Mouse (Mus musculus): ENCODE results near the gene Erc2. TPM values are rescaled to one million over a fixed set of nuclear protein-coding genes. Genes with fewer than 3 reads are reported as not detected.

Erc2 gene
- polyA plus RNA-seq, 1 experiment = 0.53 TPM

DNA sequence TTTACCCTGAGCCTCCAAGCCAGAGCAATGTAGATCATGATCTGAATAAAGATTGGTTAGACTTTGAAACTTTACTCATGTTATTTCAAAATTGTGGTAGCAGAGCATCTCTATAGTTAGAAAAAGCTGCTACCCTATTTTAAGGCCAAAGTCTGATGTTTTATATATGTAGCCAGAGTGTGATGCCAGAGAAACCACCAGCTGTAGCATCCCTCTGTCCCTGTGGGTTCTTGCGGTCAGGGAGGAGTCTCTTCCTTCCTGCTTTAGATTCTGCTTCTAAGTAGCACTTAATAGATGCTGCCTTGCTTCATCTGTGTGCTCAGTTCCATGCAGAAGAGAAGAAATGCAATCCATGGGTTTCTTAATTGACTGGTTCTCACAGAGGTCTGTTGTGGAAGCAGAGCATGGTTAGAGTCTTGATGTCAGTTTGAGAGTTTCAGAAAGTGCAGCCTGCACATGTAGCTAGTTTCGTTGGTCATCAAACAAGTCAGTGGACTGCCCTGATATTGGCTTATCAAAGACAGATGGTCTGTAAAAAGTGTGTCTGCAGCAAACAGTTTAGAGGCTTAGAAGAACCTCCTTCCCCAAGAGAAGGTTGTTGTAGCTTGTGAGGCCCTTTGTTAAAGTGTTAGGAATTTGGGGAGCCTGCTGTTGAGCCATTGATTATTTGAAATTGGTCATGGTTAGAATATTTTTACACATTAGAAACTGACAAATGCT is 156.9 kb downstream of the Erc2 start:
- Histone ChIP-seq H3K36me3 (ENCODE audit: control insufficient read depth, insufficient read depth) (no peaks in the 10 kb centered on the region), H3K4me3 (no peak overlapping the region), H3K27me3 (ENCODE audit: control insufficient read depth, insufficient read depth, insufficient read length) (no peaks in the 10 kb centered on the region), H3K4me2 (ENCODE audit: low read depth) (no peak overlapping the region), H3K79me2 (ENCODE audit: control insufficient read depth, insufficient read depth) (no peaks in the 10 kb centered on the region), H3ac (ENCODE audit: control insufficient read depth, insufficient read length) (no peak overlapping the region)
- TF ChIP-seq MAX (IDR thresholded peaks at IDR 0.05; ENCODE audit: low read depth) (no peak), POLR2AphosphoS2 (IDR thresholded peaks at IDR 0.05; ENCODE audit: insufficient read length, low read depth) (no peak), TCF12 (IDR thresholded peaks at IDR 0.05; ENCODE audit: insufficient read depth, poor library complexity, severe bottlenecking) (no peak), SRF (IDR thresholded peaks at IDR 0.05; ENCODE audit: control insufficient read depth, insufficient read length, low read depth) (no peak), MYOG (IDR thresholded peaks at IDR 0.05; ENCODE audit: control insufficient read depth in 1 of 3, insufficient read depth in 1 of 3, insufficient read length in 2 of 3, low read depth in 2 of 3) (no peak), REST (IDR thresholded peaks at IDR 0.05; ENCODE audit: insufficient read depth, insufficient read length) (no peak), TCF3 (IDR thresholded peaks at IDR 0.05; ENCODE audit: insufficient read length, low read depth) (no peak), USF1 (IDR thresholded peaks at IDR 0.05; ENCODE audit: low read depth) (no peak), CEBPB (IDR thresholded peaks at IDR 0.05; ENCODE audit: insufficient read depth, poor library complexity, severe bottlenecking) (no peak), POLR2A (IDR thresholded peaks at IDR 0.05; ENCODE audit: insufficient read length, low read depth) (no peak), MYOD1 (IDR thresholded peaks at IDR 0.05; ENCODE audit: control insufficient read depth in 1 of 3, insufficient read length in 2 of 3, low read depth in 2 of 3) (no peak)

DNA sequence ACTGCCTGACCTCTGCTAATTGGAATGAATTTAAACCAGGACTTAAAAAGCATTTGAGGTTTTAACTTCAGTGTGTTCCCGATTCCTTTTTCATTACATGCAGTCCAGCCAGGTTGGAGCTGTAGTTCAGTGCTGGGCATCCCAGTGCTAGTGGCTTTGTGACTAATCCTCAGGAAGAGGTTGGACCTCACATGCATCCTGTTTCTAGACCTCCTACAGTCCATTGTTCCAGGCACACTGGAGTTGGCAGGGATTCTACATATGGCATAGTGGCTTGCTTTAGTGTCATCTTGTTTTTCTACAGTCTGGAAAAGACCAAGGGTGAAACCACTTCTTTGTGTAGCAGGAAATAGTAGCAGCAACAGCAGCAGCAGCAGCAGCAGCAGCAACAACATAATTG is 159.0 kb downstream of the Erc2 start:
- Histone ChIP-seq H3ac (ENCODE audit: control insufficient read depth, insufficient read length) (no peak overlapping the region), H3K27me3 (ENCODE audit: control insufficient read depth, insufficient read depth, insufficient read length) (no peaks in the 10 kb centered on the region), H3K79me2 (ENCODE audit: control insufficient read depth, insufficient read depth) (no peaks in the 10 kb centered on the region), H3K4me3 (no peak overlapping the region), H3K4me2 (ENCODE audit: low read depth) (no peak overlapping the region), H3K36me3 (ENCODE audit: control insufficient read depth, insufficient read depth) (no peaks in the 10 kb centered on the region)
- TF ChIP-seq POLR2A (IDR thresholded peaks at IDR 0.05; ENCODE audit: insufficient read length, low read depth) = no peak
- no peak for TF ChIP-seq CEBPB (IDR thresholded peaks at IDR 0.05; ENCODE audit: insufficient read depth, poor library complexity, severe bottlenecking)
- no peak for TF ChIP-seq MYOG (IDR thresholded peaks at IDR 0.05; ENCODE audit: control insufficient read depth in 1 of 3, insufficient read depth in 1 of 3, insufficient read length in 2 of 3, low read depth in 2 of 3)
- no peak for TF ChIP-seq USF1 (IDR thresholded peaks at IDR 0.05; ENCODE audit: low read depth)
- TF ChIP-seq REST (IDR thresholded peaks at IDR 0.05; ENCODE audit: insufficient read depth, insufficient read length) = no peak
- no peak for TF ChIP-seq MAX (IDR thresholded peaks at IDR 0.05; ENCODE audit: low read depth)
- no peak for TF ChIP-seq TCF3 (IDR thresholded peaks at IDR 0.05; ENCODE audit: insufficient read length, low read depth)
- TF ChIP-seq SRF (IDR thresholded peaks at IDR 0.05; ENCODE audit: control insufficient read depth, insufficient read length, low read depth) = no peak
- TF ChIP-seq E2F4 (IDR thresholded peaks at IDR 0.05; ENCODE audit: insufficient read depth) = no peak

DNA sequence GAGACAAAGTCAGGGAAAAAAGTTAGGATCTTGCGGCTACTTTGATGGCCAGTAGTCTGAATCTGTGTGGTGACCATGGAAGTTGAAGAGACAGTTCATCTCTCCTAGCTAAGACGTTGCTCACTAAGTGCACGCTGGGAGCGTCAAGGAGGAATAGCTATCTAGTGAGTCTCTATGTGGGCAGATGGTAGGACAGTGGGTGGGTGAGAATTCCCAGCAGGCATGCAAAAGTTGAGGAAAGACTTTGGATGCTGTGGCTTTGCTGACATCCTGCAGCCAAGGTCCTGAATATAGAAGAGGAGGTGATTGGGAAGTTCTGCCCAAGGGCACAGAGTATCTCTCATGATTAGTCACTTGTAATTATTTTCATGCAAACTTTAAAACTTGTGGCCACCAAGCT is 162.6 kb downstream of the Erc2 start:
- TF ChIP-seq REST (IDR thresholded peaks at IDR 0.05; ENCODE audit: insufficient read depth, insufficient read length) = no peak
- no peak for TF ChIP-seq TCF3 (IDR thresholded peaks at IDR 0.05; ENCODE audit: insufficient read length, low read depth)
- no peak for TF ChIP-seq MAX (IDR thresholded peaks at IDR 0.05; ENCODE audit: low read depth)
- Histone ChIP-seq H3ac (ENCODE audit: control insufficient read depth, insufficient read length) (no peak overlapping the region), H3K4me3 (no peak overlapping the region), H3K27me3 (ENCODE audit: control insufficient read depth, insufficient read depth, insufficient read length) (no peaks in the 10 kb centered on the region), H3K4me2 (ENCODE audit: low read depth) (no peak overlapping the region), H3K36me3 (ENCODE audit: control insufficient read depth, insufficient read depth) (no peaks in the 10 kb centered on the region), H3K79me2 (ENCODE audit: control insufficient read depth, insufficient read depth) (no peaks in the 10 kb centered on the region)

DNA sequence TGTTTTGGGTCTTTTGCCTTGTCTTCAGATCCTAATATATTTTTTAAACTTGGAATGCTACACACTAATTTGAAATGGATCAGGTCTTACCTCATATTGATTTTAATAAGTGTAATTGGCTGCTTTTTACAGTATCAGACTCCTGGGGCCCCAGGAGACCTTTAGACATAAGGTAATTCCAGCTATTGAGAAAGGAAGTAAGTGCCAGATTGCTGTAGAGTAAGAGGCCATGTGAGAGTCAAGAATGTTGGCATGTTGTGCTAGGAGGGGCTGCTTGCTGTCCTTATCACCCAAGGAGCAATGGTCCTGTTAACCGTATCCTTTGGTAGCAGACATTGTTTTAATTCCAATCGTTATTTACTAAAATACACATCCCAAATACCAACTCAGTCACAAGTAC is 163.3 kb downstream of the Erc2 start:
- TF ChIP-seq TCF12 (IDR thresholded peaks at IDR 0.05; ENCODE audit: insufficient read depth, poor library complexity, severe bottlenecking) = no peak
- TF ChIP-seq MYOG (IDR thresholded peaks at IDR 0.05; ENCODE audit: control insufficient read depth in 1 of 3, insufficient read depth in 1 of 3, insufficient read length in 2 of 3, low read depth in 2 of 3) = no peak
- TF ChIP-seq E2F4 (IDR thresholded peaks at IDR 0.05; ENCODE audit: insufficient read depth) = no peak
- no peak for TF ChIP-seq REST (IDR thresholded peaks at IDR 0.05; ENCODE audit: insufficient read depth, insufficient read length)
- TF ChIP-seq TCF3 (IDR thresholded peaks at IDR 0.05; ENCODE audit: insufficient read length, low read depth) = no peak
- no peak for TF ChIP-seq USF1 (IDR thresholded peaks at IDR 0.05; ENCODE audit: low read depth)
- TF ChIP-seq POLR2AphosphoS2 (IDR thresholded peaks at IDR 0.05; ENCODE audit: insufficient read length, low read depth) = no peak
- no peak for TF ChIP-seq MYOD1 (IDR thresholded peaks at IDR 0.05; ENCODE audit: control insufficient read depth in 1 of 3, insufficient read length in 2 of 3, low read depth in 2 of 3)
- no peak for TF ChIP-seq POLR2A (IDR thresholded peaks at IDR 0.05; ENCODE audit: insufficient read length, low read depth)
- no peak for TF ChIP-seq MAX (IDR thresholded peaks at IDR 0.05; ENCODE audit: low read depth)
- no peak for TF ChIP-seq CEBPB (IDR thresholded peaks at IDR 0.05; ENCODE audit: insufficient read depth, poor library complexity, severe bottlenecking)
- TF ChIP-seq SRF (IDR thresholded peaks at IDR 0.05; ENCODE audit: control insufficient read depth, insufficient read length, low read depth) = no peak
- no peaks in the 10 kb centered on the region for H3K79me2 ChIP-seq (ENCODE audit: control insufficient read depth, insufficient read depth)
- no peak overlapping the region for H3ac ChIP-seq (ENCODE audit: control insufficient read depth, insufficient read length)
- H3K36me3 ChIP-seq (ENCODE audit: control insufficient read depth, insufficient read depth) = no peaks in the 10 kb centered on the region
- no peaks in the 10 kb centered on the region for H3K27me3 ChIP-seq (ENCODE audit: control insufficient read depth, insufficient read depth, insufficient read length)
- no peak overlapping the region for H3K4me2 ChIP-seq (ENCODE audit: low read depth)
- no peak overlapping the region for H3K4me3 ChIP-seq
